Mouse (Mus musculus) thymus, adult 2 months (tissue): Measurements from ENCODE around the gene Abcb10.

ENCODE experiments used
- CTCF ChIP-seq: fragments of 200-500 bp; IDR thresholded peaks from 2 replicates; pipeline ENCODE4 v1.5.1; 2012; ENCODE audit warnings: mild to moderate bottlenecking, control low read depth, low read length, moderate library complexity, borderline replicate concordance; ENCODE audit not compliant: control insufficient read depth, poor library complexity, insufficient read depth; ENCODE audit errors: extremely low read depth
- POLR2A ChIP-seq: fragments of 200-500 bp; IDR thresholded peaks from 2 replicates; pipeline ENCODE4 v1.6.1; 2012; ENCODE audit warnings: mild to moderate bottlenecking, low read length, control low read depth, moderate library complexity; ENCODE audit not compliant: control insufficient read depth, poor library complexity, insufficient read depth; ENCODE audit errors: extremely low read depth

- TF ChIP-seq POLR2A (peak; percentile 96), CTCF (0 out of 2 replicates have a peak, but pooled peaks have one; percentile 62)
Observed at GRCm38 (mm10) chr8:124021237-124022227, 38.6 kb upstream of the Abcb10 start, which contains the start of the genes Taf5l and Urb2.
